Mouse (Mus musculus) macrophage (primary cell): ENCODE data around the gene Grtp1. TPM values are rescaled to one million over a fixed set of nuclear protein-coding genes. Genes with fewer than 3 reads are reported as not detected.

Source experiments
- H3K27ac ChIP-seq: fragments of 350-480 bp; formaldehyde crosslinking; 2 replicates; pipeline ENCODE4 v1.9.0; 2021
- H3K36me3 ChIP-seq: fragments of 350-480 bp; formaldehyde crosslinking; 2 replicates; pipeline ENCODE4 v1.9.0; 2021; ENCODE audit errors: inconsistent target
- H3K4me3 ChIP-seq: fragments of 350-480 bp; formaldehyde crosslinking; 2 replicates; pipeline ENCODE4 v1.9.0; 2021; ENCODE audit errors: inconsistent target
- H3K79me2 ChIP-seq: fragments of 350-480 bp; formaldehyde crosslinking; 2 replicates; pipeline ENCODE4 v1.9.0; 2021; ENCODE audit errors: inconsistent target
- WGBS: methylation state at CpG from one replicate; pipeline ENCODE4 v1.1.7; 2026; ENCODE audit warnings: inconsistent platforms; ENCODE audit not compliant: missing documents; 5-methylcytosine and 5-hydroxymethylcytosine counted together
- polyA plus RNA-seq: library from polyadenylated mRNA; stranded (reverse); fragments of 250-400 nt; gene quantifications from 3 replicates; pipeline ENCODE4 v1.2.4, GENCODE M21; 2018; ENCODE audit warnings: inconsistent platforms
- total RNA-seq, 78 experiments: library from RNA; depleted of rRNA; stranded (reverse); fragments of 250-400 nt; gene quantifications; 1 replicate in 9 of 78; 2 replicates in 24 of 78; 3 replicates in 43 of 78; 4 replicates in 2 of 78; pipeline ENCODE4 v1.2.4; 2018; ENCODE audit warnings: inconsistent platforms in 56 of 78

Gene Grtp1
- total RNA-seq (2018; cell fraction: chromatin; rRNA removed) = 1 to 10 TPM in 14 of 26 experiments, under 1 TPM in 9, not detected in 3; 0.43 to 3.1 (median 1.1) TPM
- 1 to 10 TPM in 3 of 26 experiments, under 1 TPM in 23; 0.17 to 1.8 (median 0.58) TPM for total RNA-seq (2018; cell fraction: cytosol; rRNA removed)
- 1 to 10 TPM in 12 of 26 experiments, under 1 TPM in 12, not detected in 2; 0.17 to 4.2 (median 0.96) TPM for total RNA-seq (2018; cell fraction: nucleus; rRNA removed)
- 0.34 to 2.2 TPM in 2 of 3 replicates, not detected in the other for polyA plus RNA-seq

- Histone ChIP-seq H3K27ac (no peak within 1 kb of the TSS), H3K79me2 (no peaks in the 10 kb centered on the region), H3K36me3 (no peaks in the 10 kb centered on the region), H3K4me3 (peak within 1 kb of the TSS; percentile 28)
- WGBS = under 1% methylated on average over 43 of the region's 58 CpGs
These were observed at the start of gene Grtp1 for GRCm38 (mm10) chr8:13200301-13201012. Gene Grtp1 (minus strand): TSS chr8:13200620.

- Histone ChIP-seq H3K79me2 (no peaks in the 10 kb centered on the region), H3K36me3 (no peaks in the 10 kb centered on the region), H3K27ac (no peak overlapping the region), H3K4me3 (no peak overlapping the region)
- 91% methylated on average over 11 of the region's 11 CpGs for WGBS
These were observed 44.0 kb upstream of the Grtp1 start for GRCm38 (mm10) chr8:13244343-13244880.

GRCm38 (mm10) chr8:13242985-13243870 is 42.8 kb upstream of the Grtp1 start:
- Histone ChIP-seq H3K36me3 (no peaks in the 10 kb centered on the region), H3K4me3 (no peak overlapping the region), H3K27ac (no peak overlapping the region), H3K79me2 (no peaks in the 10 kb centered on the region)
- WGBS = 92% methylated on average over 9 of the region's 10 CpGs

GRCm38 (mm10) chr8:13240691-13241090 is 40.3 kb upstream of the Grtp1 start:
- Histone ChIP-seq H3K27ac (no peak overlapping the region), H3K79me2 (no peaks in the 10 kb centered on the region), H3K4me3 (no peak overlapping the region), H3K36me3 (no peaks in the 10 kb centered on the region)
- WGBS = 88% methylated on average over 7 of the region's 7 CpGs

- H3K36me3 ChIP-seq = no peaks in the 10 kb centered on the region
- no peak overlapping the region for H3K27ac ChIP-seq
- H3K79me2 ChIP-seq = no peaks in the 10 kb centered on the region
- H3K4me3 ChIP-seq = no peak overlapping the region
- WGBS = 9% methylated on average over 9 of the region's 9 CpGs
These were observed 39.6 kb upstream of the Grtp1 start for GRCm38 (mm10) chr8:13240055-13240454.

- Histone ChIP-seq H3K36me3 (no peaks in the 10 kb centered on the region), H3K4me3 (no peak overlapping the region), H3K79me2 (no peaks in the 10 kb centered on the region), H3K27ac (no peak overlapping the region)
- WGBS = 87% methylated on average over 13 of the region's 13 CpGs
These were observed 34.4 kb upstream of the Grtp1 start for GRCm38 (mm10) chr8:13234803-13235202.

GRCm38 (mm10) chr8:13230471-13230870 is 30.1 kb upstream of the Grtp1 start:
- no peak overlapping the region for H3K27ac ChIP-seq
- 97% methylated on average over 4 of the region's 4 CpGs for WGBS

GRCm38 (mm10) chr8:13229802-13230201 is 29.4 kb upstream of the Grtp1 start:
- no peaks in the 10 kb centered on the region for H3K36me3 ChIP-seq
- WGBS = 87% methylated on average over 12 of the region's 12 CpGs
- H3K4me3 ChIP-seq = no peak overlapping the region
- no peaks in the 10 kb centered on the region for H3K79me2 ChIP-seq
- no peak overlapping the region for H3K27ac ChIP-seq

More at GRCm38 (mm10) chr8:13230471-13230870, 30.1 kb upstream of the Grtp1 start:
- no peak overlapping the region for H3K4me3 ChIP-seq
- H3K79me2 ChIP-seq = no peaks in the 10 kb centered on the region
- no peaks in the 10 kb centered on the region for H3K36me3 ChIP-seq

GRCm38 (mm10) chr8:13228923-13229610 is 28.6 kb upstream of the Grtp1 start:
- WGBS = 81% methylated on average over 9 of the region's 9 CpGs
- Histone ChIP-seq H3K27ac (no peak overlapping the region), H3K79me2 (no peaks in the 10 kb centered on the region), H3K4me3 (no peak overlapping the region), H3K36me3 (no peaks in the 10 kb centered on the region)

- Histone ChIP-seq H3K79me2 (no peaks in the 10 kb centered on the region), H3K4me3 (no peak overlapping the region), H3K27ac (no peak overlapping the region), H3K36me3 (no peaks in the 10 kb centered on the region)
- WGBS = 45% methylated on average over 3 of the region's 3 CpGs
These were observed 26.8 kb upstream of the Grtp1 start for GRCm38 (mm10) chr8:13227184-13227583.

GRCm38 (mm10) chr8:13226288-13226687 is 25.9 kb upstream of the Grtp1 start:
- Histone ChIP-seq H3K36me3 (no peaks in the 10 kb centered on the region), H3K4me3 (no peak overlapping the region), H3K27ac (no peak overlapping the region), H3K79me2 (no peaks in the 10 kb centered on the region)
- 90% methylated on average over 6 of the region's 6 CpGs for WGBS

GRCm38 (mm10) chr8:13224426-13224825 is 24.0 kb upstream of the Grtp1 start:
- no peaks in the 10 kb centered on the region for H3K79me2 ChIP-seq
- WGBS = 87% methylated on average over 9 of the region's 9 CpGs
- no peak overlapping the region for H3K4me3 ChIP-seq
- H3K36me3 ChIP-seq = no peaks in the 10 kb centered on the region
- H3K27ac ChIP-seq = no peak overlapping the region

GRCm38 (mm10) chr8:13218441-13218840 is 18.0 kb upstream of the Grtp1 start:
- 78% methylated on average over 4 of the region's 4 CpGs for whole genome bisulfite sequencing
- Histone ChIP-seq H3K27ac (no peak overlapping the region), H3K4me3 (no peak overlapping the region), H3K36me3 (no peaks in the 10 kb centered on the region), H3K79me2 (no peaks in the 10 kb centered on the region)

- Histone ChIP-seq H3K27ac (no peak overlapping the region), H3K79me2 (no peaks in the 10 kb centered on the region), H3K4me3 (no peak overlapping the region), H3K36me3 (no peaks in the 10 kb centered on the region)
These were observed 17.6 kb upstream of the Grtp1 start for GRCm38 (mm10) chr8:13217986-13218385.
